Mouse (Mus musculus) hindbrain, postnatal 0 days (tissue): ENCODE measurements around the gene Ifngr2. TPM values are rescaled to one million over a fixed set of nuclear protein-coding genes. Genes with fewer than 3 reads are reported as not detected.

Experiments used
- ATAC-seq: fragments of 200-750 bp; cut with Nextera tagmentation; 2 replicates; pipeline ENCODE4 v1.8.0; 2017; ENCODE audit warnings: mild to moderate bottlenecking, moderate TSS enrichment, moderate library complexity
- DNase-seq: peaks from one replicate; pipeline ENCODE4 v3.0.0-alpha.2; 2015; ENCODE audit warnings: low spot score
- H3K27ac ChIP-seq: fragments of 300-500 bp; sonication (generic); 2 replicates; pipeline ENCODE4 v1.5.1; 2014; ENCODE audit warnings: mild to moderate bottlenecking
- H3K27me3 ChIP-seq: fragments of 300-500 bp; sonication (generic); 2 replicates; pipeline ENCODE4 v1.6.1; 2014; ENCODE audit warnings: low read length, mixed read lengths; ENCODE audit not compliant: insufficient read depth
- H3K36me3 ChIP-seq: fragments of 300-500 bp; sonication (generic); 2 replicates; pipeline ENCODE4 v1.6.1; 2014; ENCODE audit warnings: low read length, mixed read lengths; ENCODE audit not compliant: insufficient read depth
- H3K4me1 ChIP-seq: fragments of 300-500 bp; sonication (generic); 2 replicates; pipeline ENCODE4 v1.6.1; 2014; ENCODE audit warnings: antibody characterized with exemption, low read length, mixed read lengths; ENCODE audit not compliant: insufficient read depth
- H3K4me2 ChIP-seq: fragments of 300-500 bp; sonication (generic); 2 replicates; pipeline ENCODE4 v1.6.1; 2014; ENCODE audit warnings: low read depth, mild to moderate bottlenecking, low read length, moderate library complexity, mixed read lengths
- H3K4me3 ChIP-seq: fragments of 300-500 bp; sonication (generic); 2 replicates; pipeline ENCODE4 v1.5.1; 2014; ENCODE audit warnings: low read length
- H3K9ac ChIP-seq: fragments of 300-500 bp; sonication (generic); replicated peaks from 2 replicates; pipeline ENCODE4 v1.6.1; 2014; ENCODE audit warnings: mild to moderate bottlenecking, low read length, moderate library complexity, mixed read lengths
- H3K9me3 ChIP-seq: fragments of 300-500 bp; sonication (generic); 2 replicates; pipeline ENCODE4 v1.6.1; 2016; ENCODE audit warnings: low read length, mixed read lengths
- CTCF ChIP-seq: IDR thresholded peaks from 2 replicates; pipeline ENCODE4 v1.5.1; 2016; ENCODE audit warnings: antibody characterized with exemption, control low read depth, low read depth
- WGBS: fragments of 180-500 bp; shearing (Covaris S2); extraction: QIAGEN DNeasy Blood & Tissue Kit; methylation state at CpG from one replicate; pipeline ENCODE4 v1.1.7; 2014; 5-methylcytosine and 5-hydroxymethylcytosine counted together
- polyA plus RNA-seq: library from polyadenylated mRNA; unstranded; fragments of >200 nt; fragmentation: Nextera tagmentation; extraction: Ambion mirVana; gene quantifications from 2 replicates; pipeline ENCODE4 v1.2.1, GENCODE M21; 2015
- total RNA-seq: library from RNA; depleted of rRNA; stranded (reverse); fragments of >200 nt; gene quantifications from 2 replicates; pipeline ENCODE4 v1.2.3, GENCODE M21; 2014

Gene Ifngr2
- total and polyA plus RNA-seq, 2 experiments from 2014 or later, result 53.1 to 131 TPM

GRCm38 (mm10) chr16:91561541-91562457 is 14.9 kb downstream of the Ifngr2 start:
- H3K4me1 ChIP-seq, result no peaks in the 10 kb centered on the region
- 71% methylated on average over 38 of the region's 38 CpGs for WGBS
- no peak overlapping the region for H3K4me3 ChIP-seq
- DNase-seq, result no peak
- no peak overlapping the region for H3K27ac ChIP-seq
- H3K9me3 ChIP-seq, result no peaks in the 10 kb centered on the region
- ATAC-seq, result 0 out of 2 replicates have a peak, but pooled peaks have one; percentile 33
- H3K9ac ChIP-seq, result no peak overlapping the region
- no peak for TF ChIP-seq CTCF
- H3K4me2 ChIP-seq, result no peak overlapping the region
- H3K36me3 ChIP-seq, result peaks cover 13% of the 10 kb centered on the region; the same call in 1 of the 2 replicates
- no peaks in the 10 kb centered on the region for H3K27me3 ChIP-seq

GRCm38 (mm10) chr16:91564580-91565291 is 17.9 kb downstream of the Ifngr2 start:
- H3K27me3 ChIP-seq, result no peaks in the 10 kb centered on the region
- WGBS, result 84% methylated on average over 4 of the region's 4 CpGs
- H3K4me1 ChIP-seq, result no peaks in the 10 kb centered on the region
- H3K4me2 ChIP-seq, result no peak overlapping the region
- no peak for DNase-seq
- peaks cover 13% of the 10 kb centered on the region; the same call in 1 of the 2 replicates for H3K36me3 ChIP-seq
- no peak overlapping the region for H3K9ac ChIP-seq
- no peaks in the 10 kb centered on the region for H3K9me3 ChIP-seq
- no peak for TF ChIP-seq CTCF
- no peak overlapping the region for H3K27ac ChIP-seq
- H3K4me3 ChIP-seq, result no peak overlapping the region
- no peak for ATAC-seq

- no peak overlapping the region for H3K9ac ChIP-seq
- no peak for DNase-seq
- 70% methylated on average over 9 of the region's 9 CpGs for WGBS
- H3K9me3 ChIP-seq, result no peaks in the 10 kb centered on the region
- peaks cover 13% of the 10 kb centered on the region; the same call in 1 of the 2 replicates for H3K36me3 ChIP-seq
- H3K4me3 ChIP-seq, result no peak overlapping the region
- ATAC-seq, result no peak
- no peak for TF ChIP-seq CTCF
- no peaks in the 10 kb centered on the region for H3K4me1 ChIP-seq
- H3K27me3 ChIP-seq, result no peaks in the 10 kb centered on the region
- no peak overlapping the region for H3K27ac ChIP-seq
- no peak overlapping the region for H3K4me2 ChIP-seq
Measured at GRCm38 (mm10) chr16:91565292-91565951, 18.6 kb downstream of the Ifngr2 start.

GRCm38 (mm10) chr16:91566002-91566401 is 19.1 kb downstream of the Ifngr2 start:
- DNase-seq (no peak), ATAC-seq (no peak)
- peaks cover 13% of the 10 kb centered on the region; the same call in 1 of the 2 replicates for H3K36me3 ChIP-seq
- no peaks in the 10 kb centered on the region for H3K9me3 ChIP-seq
- no peaks in the 10 kb centered on the region for H3K27me3 ChIP-seq
- no peak overlapping the region for H3K27ac ChIP-seq
- H3K4me1 ChIP-seq, result no peaks in the 10 kb centered on the region
- 91% methylated on average over 7 of the region's 7 CpGs for WGBS
- no peak overlapping the region for H3K9ac ChIP-seq
- H3K4me2 ChIP-seq, result no peak overlapping the region
- no peak overlapping the region for H3K4me3 ChIP-seq
- no peak for TF ChIP-seq CTCF

- H3K9me3 ChIP-seq, result no peaks in the 10 kb centered on the region
- H3K4me1 ChIP-seq, result no peaks in the 10 kb centered on the region
- no peak overlapping the region for H3K4me2 ChIP-seq
- no peak overlapping the region for H3K4me3 ChIP-seq
- no peaks in the 10 kb centered on the region for H3K27me3 ChIP-seq
- 86% methylated on average over 10 of the region's 10 CpGs for WGBS
- H3K9ac ChIP-seq, result no peak overlapping the region
- no peak for TF ChIP-seq CTCF
- ATAC-seq, result no peak
- no peak for DNase-seq
- peaks cover 6% of the 10 kb centered on the region for H3K36me3 ChIP-seq
- no peak overlapping the region for H3K27ac ChIP-seq
Measured at GRCm38 (mm10) chr16:91568960-91569359, 22.1 kb downstream of the Ifngr2 start.

GRCm38 (mm10) chr16:91571105-91571504 is 24.2 kb downstream of the Ifngr2 start:
- Histone ChIP-seq H3K27me3 (no peaks in the 10 kb centered on the region), H3K36me3 (peaks cover 4% of the 10 kb centered on the region; the same call in 1 of the 2 replicates), H3K9me3 (no peaks in the 10 kb centered on the region), H3K4me3 (no peak overlapping the region), H3K4me2 (no peak overlapping the region), H3K27ac (no peak overlapping the region), H3K4me1 (no peaks in the 10 kb centered on the region), H3K9ac (no peak overlapping the region)
- ATAC-seq (no peak), DNase-seq (no peak)
- TF ChIP-seq CTCF, result no peak
- 68% methylated on average over 3 of the region's 3 CpGs for WGBS
